Mouse (Mus musculus) intestine, embryonic 14.5 days (tissue): Measurements from ENCODE around the gene Adck1. TPM values are rescaled to one million over a fixed set of nuclear protein-coding genes. Genes with fewer than 3 reads are reported as not detected.

ENCODE experiments used
- ATAC-seq: fragments of 200-750 bp; cut with Nextera tagmentation; replicated peaks from 2 replicates; pipeline ENCODE4 v1.8.0; 2017; ENCODE audit warnings: low read depth, moderate number of reproducible peaks, moderate TSS enrichment, moderate library complexity; ENCODE audit not compliant: low FRiP score, low TSS enrichment
- DNase-seq: peaks from one replicate; pipeline ENCODE4 v3.0.0-alpha.2; 2018; ENCODE audit warnings: low spot score
- H3K27ac ChIP-seq: fragments of 300-500 bp; sonication (generic); 2 replicates; pipeline ENCODE4 v1.5.1; 2014; ENCODE audit warnings: low read depth, mild to moderate bottlenecking, control low read depth
- H3K27me3 ChIP-seq: fragments of 300-500 bp; sonication (generic); replicated peaks from 2 replicates; pipeline ENCODE4 v1.6.1; 2014; ENCODE audit warnings: low read length, control low read depth; ENCODE audit not compliant: control insufficient read depth, insufficient read depth
- H3K36me3 ChIP-seq: fragments of 300-500 bp; sonication (generic); 2 replicates; pipeline ENCODE4 v1.6.1; 2014; ENCODE audit warnings: low read length, control low read depth; ENCODE audit not compliant: control insufficient read depth, insufficient read depth
- H3K4me1 ChIP-seq: fragments of 300-500 bp; sonication (generic); replicated peaks from 2 replicates; pipeline ENCODE4 v1.6.1; 2014; ENCODE audit warnings: low read length, control low read depth, mixed read lengths; ENCODE audit not compliant: control insufficient read depth, insufficient read depth
- H3K4me2 ChIP-seq: fragments of 300-500 bp; sonication (generic); 2 replicates; pipeline ENCODE4 v1.6.1; 2014; ENCODE audit warnings: low read length
- H3K4me3 ChIP-seq: fragments of 300-500 bp; sonication (generic); 2 replicates; pipeline ENCODE4 v1.5.1; 2014; ENCODE audit warnings: low read depth, low read length, control low read depth, mixed read lengths
- H3K9ac ChIP-seq: fragments of 300-500 bp; sonication (generic); 2 replicates; pipeline ENCODE4 v1.6.1; 2014; ENCODE audit warnings: mild to moderate bottlenecking, low read length
- H3K9me3 ChIP-seq: fragments of 300-500 bp; sonication (generic); 2 replicates; pipeline ENCODE4 v1.6.1; 2016; ENCODE audit warnings: low read length, control low read depth; ENCODE audit not compliant: control insufficient read depth
- WGBS: fragments of 180-500 bp; shearing (Covaris S2); extraction: QIAGEN DNeasy Blood & Tissue Kit; methylation state at CpG from one replicate; pipeline ENCODE4 v1.1.7; 2014; 5-methylcytosine and 5-hydroxymethylcytosine counted together
- polyA plus RNA-seq: library from polyadenylated mRNA; unstranded; fragments of >200 nt; fragmentation: Nextera tagmentation; extraction: Ambion mirVana; gene quantifications from 2 replicates; pipeline ENCODE4 v1.2.1, GENCODE M21; 2014

Adck1 gene
- polyA plus RNA-seq, 1 experiment from 2014 or later: 15.7 TPM

- ATAC-seq: no peak
- 0 out of 2 replicates have a peak, but pooled peaks cover 5% of the 10 kb centered on the region for H3K36me3 ChIP-seq
Observed at GRCm38 (mm10) chr12:88405113-88405512, 44.8 kb downstream of the Adck1 start.

GRCm38 (mm10) chr12:88407996-88408322 lies 47.6 kb downstream of the Adck1 start:
- no peak overlapping the region for H3K27ac ChIP-seq
- ATAC-seq: no peak
- 93% methylated on average over 4 of the region's 4 CpGs for WGBS

More at GRCm38 (mm10) chr12:88405113-88405512, 44.8 kb downstream of the Adck1 start:
- 21% methylated on average over 2 of the region's 2 CpGs for WGBS
- Histone ChIP-seq H3K9me3 (no peaks in the 10 kb centered on the region), H3K27me3 (no peaks in the 10 kb centered on the region), H3K4me2 (no peak overlapping the region), H3K9ac (no peak overlapping the region), H3K27ac (no peak overlapping the region), H3K4me3 (no peak overlapping the region), H3K4me1 (no peaks in the 10 kb centered on the region)
- DNase-seq: peak; percentile 79

GRCm38 (mm10) chr12:88408323-88409047 lies 48.1 kb downstream of the Adck1 start:
- Histone ChIP-seq H3K36me3 (0 out of 2 replicates have a peak, but pooled peaks cover 3% of the 10 kb centered on the region), H3K27me3 (no peaks in the 10 kb centered on the region), H3K4me3 (no peak overlapping the region), H3K9me3 (no peaks in the 10 kb centered on the region), H3K4me1 (no peaks in the 10 kb centered on the region), H3K9ac (no peak overlapping the region), H3K27ac (no peak overlapping the region), H3K4me2 (no peak overlapping the region)
- ATAC-seq (0 out of 2 replicates have a peak, but pooled peaks have one; percentile 55), DNase-seq (peak; percentile 53)
- WGBS: 64% methylated on average over 11 of the region's 11 CpGs

More at GRCm38 (mm10) chr12:88407996-88408322, 47.6 kb downstream of the Adck1 start:
- H3K9ac ChIP-seq: no peak overlapping the region
- DNase-seq: no peak
- H3K27me3 ChIP-seq: no peaks in the 10 kb centered on the region
- H3K4me1 ChIP-seq: no peaks in the 10 kb centered on the region
- H3K4me3 ChIP-seq: no peak overlapping the region
- no peak overlapping the region for H3K4me2 ChIP-seq
- 0 out of 2 replicates have a peak, but pooled peaks cover 3% of the 10 kb centered on the region for H3K36me3 ChIP-seq
- no peaks in the 10 kb centered on the region for H3K9me3 ChIP-seq

- WGBS: 91% methylated on average over 1 of the region's 1 CpGs
- no peak for DNase-seq
- Histone ChIP-seq H3K4me1 (no peaks in the 10 kb centered on the region), H3K36me3 (0 out of 2 replicates have a peak, but pooled peaks cover 3% of the 10 kb centered on the region), H3K9ac (no peak overlapping the region), H3K9me3 (no peaks in the 10 kb centered on the region), H3K4me2 (no peak overlapping the region), H3K27me3 (no peaks in the 10 kb centered on the region), H3K27ac (no peak overlapping the region), H3K4me3 (no peak overlapping the region)
- ATAC-seq: no peak
Observed at GRCm38 (mm10) chr12:88413239-88413638, 52.9 kb downstream of the Adck1 start.

GRCm38 (mm10) chr12:88419912-88420621 lies 59.7 kb downstream of the Adck1 start:
- DNase-seq (peak; percentile 54), ATAC-seq (peak; percentile 50; the same call in 1 of the 2 replicates)
- Histone ChIP-seq H3K4me2 (no peak overlapping the region), H3K4me1 (no peaks in the 10 kb centered on the region), H3K4me3 (no peak overlapping the region), H3K27ac (no peak overlapping the region), H3K9ac (no peak overlapping the region), H3K36me3 (no peaks in the 10 kb centered on the region), H3K9me3 (no peaks in the 10 kb centered on the region), H3K27me3 (no peaks in the 10 kb centered on the region)
- WGBS: 62% methylated on average over 12 of the region's 12 CpGs

- H3K4me1 ChIP-seq: no peaks in the 10 kb centered on the region
- DNase-seq (no peak), ATAC-seq (no peak)
- H3K4me2 ChIP-seq: no peak overlapping the region
- H3K9ac ChIP-seq: no peak overlapping the region
- no peaks in the 10 kb centered on the region; the same call in 1 of the 2 replicates for H3K36me3 ChIP-seq
- no peak overlapping the region for H3K27ac ChIP-seq
- no peak overlapping the region for H3K4me3 ChIP-seq
- no peaks in the 10 kb centered on the region for H3K27me3 ChIP-seq
- H3K9me3 ChIP-seq: no peaks in the 10 kb centered on the region
- WGBS: 94% methylated on average over 3 of the region's 3 CpGs
Observed at GRCm38 (mm10) chr12:88426926-88427325, 66.6 kb downstream of the Adck1 start.

GRCm38 (mm10) chr12:88428735-88429134 lies 68.4 kb downstream of the Adck1 start:
- no peak overlapping the region for H3K27ac ChIP-seq
- H3K27me3 ChIP-seq: no peaks in the 10 kb centered on the region
- no peak overlapping the region for H3K4me2 ChIP-seq
- H3K4me3 ChIP-seq: no peak overlapping the region
- ATAC-seq (no peak), DNase-seq (no peak)
- H3K9me3 ChIP-seq: no peaks in the 10 kb centered on the region
- WGBS: 73% methylated on average over 2 of the region's 2 CpGs
- no peaks in the 10 kb centered on the region; the same call in 1 of the 2 replicates for H3K36me3 ChIP-seq
- H3K9ac ChIP-seq: no peak overlapping the region
- H3K4me1 ChIP-seq: no peaks in the 10 kb centered on the region

- H3K36me3 ChIP-seq: no peaks in the 10 kb centered on the region; the same call in 1 of the 2 replicates
- no peak overlapping the region for H3K4me2 ChIP-seq
- no peak for ATAC-seq
- H3K4me3 ChIP-seq: no peak overlapping the region
- DNase-seq: no peak
- no peaks in the 10 kb centered on the region for H3K9me3 ChIP-seq
- no peak overlapping the region for H3K27ac ChIP-seq
- H3K4me1 ChIP-seq: no peaks in the 10 kb centered on the region
- H3K27me3 ChIP-seq: no peaks in the 10 kb centered on the region
- H3K9ac ChIP-seq: no peak overlapping the region
- 86% methylated on average over 4 of the region's 4 CpGs for WGBS
Observed at GRCm38 (mm10) chr12:88432277-88432676, 71.9 kb downstream of the Adck1 start.
